Comparison of ENCODE assay signal across 8 mouse cellular contexts in the genomic region with DNA sequence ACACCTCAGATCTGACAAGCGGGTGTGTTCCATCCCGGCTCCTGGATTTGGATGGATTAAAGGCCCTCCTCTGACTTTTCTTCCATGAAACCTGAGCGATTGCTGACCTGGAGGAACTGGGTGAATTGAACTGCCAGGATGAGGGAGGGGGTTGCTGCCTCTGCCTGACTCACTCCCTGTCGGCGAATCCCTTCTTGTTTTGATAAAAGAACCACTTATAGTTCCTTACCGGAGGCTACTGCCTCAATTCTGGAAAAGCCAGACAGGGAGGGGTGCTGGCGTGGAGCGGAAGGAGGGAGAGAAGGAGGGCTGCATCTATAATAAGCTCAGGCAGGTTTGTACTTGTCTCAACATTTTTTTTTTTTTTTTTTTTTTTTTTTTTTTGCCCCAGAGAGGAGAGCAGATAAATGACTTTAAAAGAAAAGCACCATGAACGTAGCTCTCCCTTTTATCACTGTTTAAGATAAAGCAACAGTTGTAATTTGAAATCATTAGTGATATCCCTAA.
DNase-seq lines count a peak whose midpoint lies in the region; ATAC-seq and TF ChIP-seq lines count a peak whose summit lies in the region.

No protein-coding gene starts in this region.

- ATAC-seq in lung, embryonic 15.5 days (ENCODE audit: borderline replicate concordance, extremely low read depth, low FRiP score, low TSS enrichment): no peak
- no peak for ATAC-seq in embryonic facial prominence, embryonic 15.5 days (ENCODE audit: insufficient number of reproducible peaks, low FRiP score, low TSS enrichment, low read depth)
- peak; percentile 6; the same call in 1 of the 2 replicates for ATAC-seq in hindbrain, embryonic 16.5 days
- ATAC-seq in liver, postnatal 0 days: no peak
- ATAC-seq in stomach, embryonic 16.5 days (ENCODE audit: insufficient read depth, low FRiP score): no peak

- H3K27me3 ChIP-seq in lung, embryonic 15.5 days: no peaks in the 10 kb centered on the region
- no peaks in the 10 kb centered on the region for H3K27me3 ChIP-seq in embryonic facial prominence, embryonic 15.5 days
- no peaks in the 10 kb centered on the region for H3K27me3 ChIP-seq in hindbrain, embryonic 16.5 days (replicated peaks; ENCODE audit: control insufficient read depth, insufficient read depth, low read length)
- H3K27me3 ChIP-seq in liver, postnatal 0 days (ENCODE audit: insufficient read depth, low read length): peaks cover 43% of the 10 kb centered on the region
- no peaks in the 10 kb centered on the region for H3K27me3 ChIP-seq in stomach, embryonic 16.5 days (ENCODE audit: control insufficient read depth, insufficient read depth, low read length)

- peak overlapping the region; percentile 93 for H3K4me3 ChIP-seq in lung, embryonic 15.5 days
- H3K4me3 ChIP-seq in embryonic facial prominence, embryonic 15.5 days (replicated peaks): peak overlapping the region; percentile 57
- H3K4me3 ChIP-seq in hindbrain, embryonic 16.5 days (ENCODE audit: low read length): peak overlapping the region; percentile 79
- peak overlapping the region; percentile 60 for H3K4me3 ChIP-seq in liver, postnatal 0 days (ENCODE audit: low read depth, low read length)
- peak overlapping the region; percentile 79 for H3K4me3 ChIP-seq in stomach, embryonic 16.5 days (replicated peaks; ENCODE audit: low read length)

- no peak for TF ChIP-seq EP300 in liver, postnatal 0 days (IDR thresholded peaks at IDR 0.05; ENCODE audit: low read depth)

- peak overlapping the region; percentile 99 for H3K27ac ChIP-seq in lung, embryonic 15.5 days
- peak overlapping the region; percentile 87 for H3K27ac ChIP-seq in embryonic facial prominence, embryonic 15.5 days (replicated peaks)
- peak overlapping the region; percentile 70 for H3K27ac ChIP-seq in hindbrain, embryonic 16.5 days (ENCODE audit: low read depth, low read length)
- no peak overlapping the region for H3K27ac ChIP-seq in liver, postnatal 0 days (ENCODE audit: low read depth)
- peak overlapping the region; percentile 95 for H3K27ac ChIP-seq in stomach, embryonic 16.5 days (ENCODE audit: low read length)

- H3K4me1 ChIP-seq in lung, embryonic 15.5 days: peaks cover 39% of the 10 kb centered on the region
- H3K4me1 ChIP-seq in embryonic facial prominence, embryonic 15.5 days: peaks cover 29% of the 10 kb centered on the region
- H3K4me1 ChIP-seq in hindbrain, embryonic 16.5 days (ENCODE audit: control insufficient read depth, insufficient read depth, low read depth, low read length): peaks cover 4% of the 10 kb centered on the region; the same call in 1 of the 2 replicates
- H3K4me1 ChIP-seq in liver, postnatal 0 days (ENCODE audit: insufficient read depth): peaks cover 19% of the 10 kb centered on the region
- H3K4me1 ChIP-seq in stomach, embryonic 16.5 days (ENCODE audit: control insufficient read depth, insufficient read depth, low read length): peaks cover 11% of the 10 kb centered on the region; the same call in 1 of the 2 replicates

- peak overlapping the region; percentile 88 for H3K4me2 ChIP-seq in lung, embryonic 15.5 days
- peak overlapping the region; percentile 99 for H3K4me2 ChIP-seq in embryonic facial prominence, embryonic 15.5 days (replicated peaks)
- H3K4me2 ChIP-seq in hindbrain, embryonic 16.5 days (ENCODE audit: low read length): peak overlapping the region; percentile 98
- peak overlapping the region; percentile 96 for H3K4me2 ChIP-seq in liver, postnatal 0 days (ENCODE audit: low read depth, low read length)
- peak overlapping the region; percentile 93 for H3K4me2 ChIP-seq in stomach, embryonic 16.5 days (ENCODE audit: low read depth, low read length)

- 1% methylated on average over 9 of the region's 9 CpGs for WGBS in lung, embryonic 15.5 days
- WGBS in embryonic facial prominence, embryonic 15.5 days: 4% methylated on average over 9 of the region's 9 CpGs
- 2% methylated on average over 9 of the region's 9 CpGs for WGBS in hindbrain, embryonic 16.5 days
- 13% methylated on average over 9 of the region's 9 CpGs for WGBS in liver, postnatal 0 days (ENCODE audit: insufficient replicate concordance)
- WGBS in stomach, embryonic 16.5 days: 8% methylated on average over 9 of the region's 9 CpGs

- no peak for DNase-seq in lung, postnatal 36 days
- no peak for DNase-seq in liver, postnatal 0 days
- no peak for DNase-seq in layer of hippocampus, adult 8-10 months (ENCODE audit: low spot score in 2 of 2)
- no peak for DNase-seq in ovary, postnatal 10 days (ENCODE audit: low spot score)

- peak overlapping the region; percentile 91 for H3K9ac ChIP-seq in lung, embryonic 15.5 days
- 0 out of 2 replicates have a peak overlapping the region, but pooled peaks have one; percentile 39 for H3K9ac ChIP-seq in embryonic facial prominence, embryonic 15.5 days
- peak overlapping the region; percentile 69 for H3K9ac ChIP-seq in hindbrain, embryonic 16.5 days (ENCODE audit: low read depth, low read length)
- H3K9ac ChIP-seq in liver, postnatal 0 days (replicated peaks): no peak overlapping the region
- H3K9ac ChIP-seq in stomach, embryonic 16.5 days (ENCODE audit: low read length): peak overlapping the region; percentile 88

- no peaks in the 10 kb centered on the region for H3K36me3 ChIP-seq in lung, embryonic 15.5 days
- H3K36me3 ChIP-seq in embryonic facial prominence, embryonic 15.5 days: no peaks in the 10 kb centered on the region
- H3K36me3 ChIP-seq in hindbrain, embryonic 16.5 days (ENCODE audit: control insufficient read depth, insufficient read depth, low read length): no peaks in the 10 kb centered on the region
- no peaks in the 10 kb centered on the region for H3K36me3 ChIP-seq in liver, postnatal 0 days (replicated peaks; ENCODE audit: insufficient read depth, low read length)
- H3K36me3 ChIP-seq in stomach, embryonic 16.5 days (ENCODE audit: control insufficient read depth, insufficient read depth, low read length): no peaks in the 10 kb centered on the region

- no peak for TF ChIP-seq CTCF in liver, postnatal 0 days (IDR thresholded peaks at IDR 0.05; ENCODE audit: low read depth)

- H3K9me3 ChIP-seq in lung, embryonic 15.5 days: no peaks in the 10 kb centered on the region
- H3K9me3 ChIP-seq in embryonic facial prominence, embryonic 15.5 days (replicated peaks): no peaks in the 10 kb centered on the region
- no peaks in the 10 kb centered on the region for H3K9me3 ChIP-seq in hindbrain, embryonic 16.5 days (ENCODE audit: control insufficient read depth, low read length)
- H3K9me3 ChIP-seq in liver, postnatal 0 days (ENCODE audit: low read length): no peaks in the 10 kb centered on the region
- no peaks in the 10 kb centered on the region for H3K9me3 ChIP-seq in stomach, embryonic 16.5 days (replicated peaks; ENCODE audit: control insufficient read depth, low read length)
